Mouse (Mus musculus) thymus, adult 2 months (tissue): ENCODE measurements around the gene Unc80.

Source experiments
- CTCF ChIP-seq: fragments of 200-500 bp; IDR thresholded peaks from 2 replicates; pipeline ENCODE4 v1.5.1; 2012; ENCODE audit warnings: mild to moderate bottlenecking, control low read depth, low read length, moderate library complexity, borderline replicate concordance; ENCODE audit not compliant: control insufficient read depth, poor library complexity, insufficient read depth; ENCODE audit errors: extremely low read depth
- POLR2A ChIP-seq: fragments of 200-500 bp; IDR thresholded peaks from 2 replicates; pipeline ENCODE4 v1.6.1; 2012; ENCODE audit warnings: mild to moderate bottlenecking, low read length, control low read depth, moderate library complexity; ENCODE audit not compliant: control insufficient read depth, poor library complexity, insufficient read depth; ENCODE audit errors: extremely low read depth

DNA sequence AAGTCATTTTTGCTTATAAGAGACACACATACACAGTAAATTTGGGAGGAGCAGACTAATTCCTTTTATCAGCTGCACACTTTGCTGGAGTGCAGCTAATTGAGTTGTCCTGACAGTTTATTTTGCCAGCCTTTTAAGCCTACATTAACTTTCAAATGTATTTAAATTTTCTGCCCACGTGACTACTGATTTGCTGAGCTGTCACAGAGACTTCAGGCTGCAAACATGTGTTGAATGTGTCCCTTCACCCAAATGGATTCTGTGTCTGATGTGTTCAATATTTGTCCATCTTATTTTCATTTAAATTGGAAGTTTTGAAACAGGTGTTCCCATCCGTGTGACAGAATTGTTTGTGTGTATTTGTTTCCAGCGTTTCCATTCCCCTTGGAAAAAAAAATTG, 223.6 kb downstream of the Unc80 start:
- TF ChIP-seq CTCF (no peak), POLR2A (no peak)
